Mouse (Mus musculus): Measurements from ENCODE around the gene Lilr4b. TPM values are rescaled to one million over a fixed set of nuclear protein-coding genes. Genes with fewer than 3 reads are reported as not detected.

Gene Lilr4b
- polyA plus RNA-seq, 1 experiment from 2014 or later = 0.37 TPM

GRCm38 (mm10) chr10:51520021-51520420, 39.6 kb downstream of the Lilr4b start:
- no peak for ATAC-seq (ENCODE audit: low FRiP score)
- H3K27ac ChIP-seq = no peak overlapping the region
- H3K4me2 ChIP-seq (replicated peaks) = no peak overlapping the region
- no peak for DNase-seq (ENCODE audit: low spot score)
- no peaks in the 10 kb centered on the region for H3K36me3 ChIP-seq (replicated peaks; ENCODE audit: control insufficient read depth, insufficient read depth)
- H3K4me3 ChIP-seq (replicated peaks; ENCODE audit: low read length) = no peak overlapping the region
- H3K4me1 ChIP-seq (replicated peaks; ENCODE audit: control insufficient read depth, insufficient read depth, low read length) = no peaks in the 10 kb centered on the region
- no peak overlapping the region for H3K9ac ChIP-seq
- H3K27me3 ChIP-seq (ENCODE audit: control insufficient read depth, insufficient read depth, low read length) = no peaks in the 10 kb centered on the region
- H3K9me3 ChIP-seq (ENCODE audit: control insufficient read depth, low read length) = no peaks in the 10 kb centered on the region

- Histone ChIP-seq H3K4me2 (replicated peaks) (no peak overlapping the region), H3K9me3 (ENCODE audit: control insufficient read depth, low read length) (no peaks in the 10 kb centered on the region), H3K4me3 (replicated peaks; ENCODE audit: low read length) (no peak overlapping the region), H3K27me3 (ENCODE audit: control insufficient read depth, insufficient read depth, low read length) (no peaks in the 10 kb centered on the region), H3K36me3 (replicated peaks; ENCODE audit: control insufficient read depth, insufficient read depth) (no peaks in the 10 kb centered on the region), H3K9ac (no peak overlapping the region), H3K4me1 (replicated peaks; ENCODE audit: control insufficient read depth, insufficient read depth, low read length) (no peaks in the 10 kb centered on the region), H3K27ac (no peak overlapping the region)
- ATAC-seq (ENCODE audit: low FRiP score) (no peak), DNase-seq (ENCODE audit: low spot score) (no peak)
Measured at GRCm38 (mm10) chr10:51521453-51521852, 41.0 kb downstream of the Lilr4b start.

- WGBS = 76% methylated on average over 7 of the region's 7 CpGs
- Histone ChIP-seq H3K9ac (no peak overlapping the region), H3K27ac (no peak overlapping the region), H3K4me3 (replicated peaks; ENCODE audit: low read length) (no peak overlapping the region), H3K4me2 (replicated peaks) (no peak overlapping the region), H3K9me3 (ENCODE audit: control insufficient read depth, low read length) (no peaks in the 10 kb centered on the region), H3K36me3 (replicated peaks; ENCODE audit: control insufficient read depth, insufficient read depth) (no peaks in the 10 kb centered on the region), H3K27me3 (ENCODE audit: control insufficient read depth, insufficient read depth, low read length) (no peaks in the 10 kb centered on the region), H3K4me1 (replicated peaks; ENCODE audit: control insufficient read depth, insufficient read depth, low read length) (no peaks in the 10 kb centered on the region)
- no peak for DNase-seq (ENCODE audit: low spot score)
- no peak for ATAC-seq (ENCODE audit: low FRiP score)
Measured at GRCm38 (mm10) chr10:51526090-51526489, 45.7 kb downstream of the Lilr4b start.

- H3K4me3 ChIP-seq (replicated peaks; ENCODE audit: low read length) = no peak overlapping the region
- H3K27me3 ChIP-seq (ENCODE audit: control insufficient read depth, insufficient read depth, low read length) = no peaks in the 10 kb centered on the region
- 77% methylated on average over 4 of the region's 4 CpGs for WGBS
- H3K9me3 ChIP-seq (ENCODE audit: control insufficient read depth, low read length) = no peaks in the 10 kb centered on the region
- no peak overlapping the region for H3K4me2 ChIP-seq (replicated peaks)
- H3K9ac ChIP-seq = no peak overlapping the region
- H3K4me1 ChIP-seq (replicated peaks; ENCODE audit: control insufficient read depth, insufficient read depth, low read length) = no peaks in the 10 kb centered on the region
- H3K36me3 ChIP-seq (replicated peaks; ENCODE audit: control insufficient read depth, insufficient read depth) = no peaks in the 10 kb centered on the region
- ATAC-seq (ENCODE audit: low FRiP score) = no peak
- H3K27ac ChIP-seq = no peak overlapping the region
- no peak for DNase-seq (ENCODE audit: low spot score)
Measured at GRCm38 (mm10) chr10:51526633-51527032, 46.2 kb downstream of the Lilr4b start.

GRCm38 (mm10) chr10:51528840-51529434, 48.5 kb downstream of the Lilr4b start:
- no peak overlapping the region for H3K27ac ChIP-seq
- no peaks in the 10 kb centered on the region for H3K4me1 ChIP-seq (replicated peaks; ENCODE audit: control insufficient read depth, insufficient read depth, low read length)
- DNase-seq (ENCODE audit: low spot score) = no peak
- H3K4me3 ChIP-seq (replicated peaks; ENCODE audit: low read length) = no peak overlapping the region
- H3K4me2 ChIP-seq (replicated peaks) = no peak overlapping the region
- no peaks in the 10 kb centered on the region for H3K9me3 ChIP-seq (ENCODE audit: control insufficient read depth, low read length)
- WGBS = 78% methylated on average over 8 of the region's 8 CpGs
- H3K36me3 ChIP-seq (replicated peaks; ENCODE audit: control insufficient read depth, insufficient read depth) = no peaks in the 10 kb centered on the region
- no peak for ATAC-seq (ENCODE audit: low FRiP score)
- H3K27me3 ChIP-seq (ENCODE audit: control insufficient read depth, insufficient read depth, low read length) = no peaks in the 10 kb centered on the region
- no peak overlapping the region for H3K9ac ChIP-seq

- no peak for DNase-seq (ENCODE audit: low spot score)
- ATAC-seq (ENCODE audit: low FRiP score) = no peak
- Histone ChIP-seq H3K4me3 (replicated peaks; ENCODE audit: low read length) (no peak overlapping the region), H3K9ac (no peak overlapping the region), H3K4me1 (replicated peaks; ENCODE audit: control insufficient read depth, insufficient read depth, low read length) (no peaks in the 10 kb centered on the region), H3K9me3 (ENCODE audit: control insufficient read depth, low read length) (no peaks in the 10 kb centered on the region), H3K27me3 (ENCODE audit: control insufficient read depth, insufficient read depth, low read length) (no peaks in the 10 kb centered on the region), H3K36me3 (replicated peaks; ENCODE audit: control insufficient read depth, insufficient read depth) (no peaks in the 10 kb centered on the region), H3K4me2 (replicated peaks) (no peak overlapping the region), H3K27ac (no peak overlapping the region)
- 86% methylated on average over 3 of the region's 3 CpGs for WGBS
Measured at GRCm38 (mm10) chr10:51529497-51529896, 49.1 kb downstream of the Lilr4b start.

GRCm38 (mm10) chr10:51530813-51531212, 50.4 kb downstream of the Lilr4b start:
- no peaks in the 10 kb centered on the region for H3K9me3 ChIP-seq (ENCODE audit: control insufficient read depth, low read length)
- ATAC-seq (ENCODE audit: low FRiP score) (no peak), DNase-seq (ENCODE audit: low spot score) (no peak)
- no peak overlapping the region for H3K9ac ChIP-seq
- H3K36me3 ChIP-seq (replicated peaks; ENCODE audit: control insufficient read depth, insufficient read depth) = no peaks in the 10 kb centered on the region
- no peaks in the 10 kb centered on the region for H3K27me3 ChIP-seq (ENCODE audit: control insufficient read depth, insufficient read depth, low read length)
- H3K27ac ChIP-seq = no peak overlapping the region
- WGBS = 90% methylated on average over 7 of the region's 7 CpGs
- H3K4me2 ChIP-seq (replicated peaks) = no peak overlapping the region
- no peaks in the 10 kb centered on the region for H3K4me1 ChIP-seq (replicated peaks; ENCODE audit: control insufficient read depth, insufficient read depth, low read length)
- H3K4me3 ChIP-seq (replicated peaks; ENCODE audit: low read length) = no peak overlapping the region

Other genes with a start within 250 kb of the Lilr4b start
- not detected in 2 replicates for gene Gm49339, start within 50 bp of the Lilr4b start, polyA plus RNA-seq (2014; fragmentation: Nextera tagmentation; extraction: Ambion mirVana)
- gene Lilrb4a, start 10.3 kb downstream of the Lilr4b start, polyA plus RNA-seq (2014; fragmentation: Nextera tagmentation; extraction: Ambion mirVana) = 0.59 and 1.4 TPM in 2 replicates
- 2.2 and 4.2 TPM in 2 replicates for gene Fam162b, start 109.9 kb downstream of the Lilr4b start, polyA plus RNA-seq (2014; fragmentation: Nextera tagmentation; extraction: Ambion mirVana)
- not detected in 2 replicates for gene Gprc6a, start 150.8 kb downstream of the Lilr4b start, polyA plus RNA-seq (2014; fragmentation: Nextera tagmentation; extraction: Ambion mirVana)
- gene Rfx6, start 197.1 kb downstream of the Lilr4b start, polyA plus RNA-seq (2014; fragmentation: Nextera tagmentation; extraction: Ambion mirVana) = not detected in 2 replicates